Mouse (Mus musculus): ENCODE measurements at regions not wholly inside any gene's neighbourhood (a gene's known extent, or its start where the extent isn't known, plus 50 kb on each side); places are given as distances from the start of the nearest gene placed in this dataset.

GRCm38 (mm10) chr13:51930931-51931330 lies 84.5 kb downstream of the Gadd45g start:
- DNase-seq = no peak

- peak; percentile 63 for DNase-seq
These were observed 89.3 kb downstream of the Gadd45g start for GRCm38 (mm10) chr13:51935827-51936226.

- no peak for DNase-seq
These were observed 90.0 kb downstream of the Gadd45g start for GRCm38 (mm10) chr13:51936441-51936840.

GRCm38 (mm10) chr13:51937898-51938297 lies 91.4 kb downstream of the Gadd45g start:
- peak; percentile 45 for DNase-seq

- no peak for DNase-seq
These were observed 92.8 kb downstream of the Gadd45g start for GRCm38 (mm10) chr13:51939262-51939661.

- no peak for DNase-seq
These were observed 93.2 kb downstream of the Gadd45g start for GRCm38 (mm10) chr13:51939715-51940114.

- DNase-seq = no peak
These were observed 99.7 kb downstream of the Gadd45g start for GRCm38 (mm10) chr13:51946171-51946570.

GRCm38 (mm10) chr13:51948896-51949295 lies 102.4 kb downstream of the Gadd45g start:
- no peak for DNase-seq

GRCm38 (mm10) chr13:51951506-51952038 lies 105.1 kb downstream of the Gadd45g start:
- DNase-seq = no peak

GRCm38 (mm10) chr13:51953084-51953483 lies 106.6 kb downstream of the Gadd45g start:
- no peak for DNase-seq

- no peak for DNase-seq
These were observed 107.1 kb downstream of the Gadd45g start for GRCm38 (mm10) chr13:51953569-51953968.

GRCm38 (mm10) chr13:51957101-51957500 lies 110.6 kb downstream of the Gadd45g start:
- DNase-seq = no peak

- DNase-seq = peak; percentile 48
These were observed 113.1 kb downstream of the Gadd45g start for GRCm38 (mm10) chr13:51959591-51959990.

- no peak for DNase-seq
These were observed 113.8 kb downstream of the Gadd45g start for GRCm38 (mm10) chr13:51960262-51960661.

- DNase-seq = no peak
These were observed 115.7 kb downstream of the Gadd45g start for GRCm38 (mm10) chr13:51962191-51962611.

- no peak for DNase-seq
These were observed 116.2 kb downstream of the Gadd45g start for GRCm38 (mm10) chr13:51962676-51963075.

- peak; percentile 34 for DNase-seq
These were observed 117.5 kb downstream of the Gadd45g start for GRCm38 (mm10) chr13:51963966-51964365.

GRCm38 (mm10) chr13:51964416-51964815 lies 117.9 kb downstream of the Gadd45g start:
- DNase-seq = peak; percentile 59

GRCm38 (mm10) chr13:51964921-51965320 lies 118.4 kb downstream of the Gadd45g start:
- no peak for DNase-seq

GRCm38 (mm10) chr13:51968103-51968502 lies 121.6 kb downstream of the Gadd45g start:
- no peak for DNase-seq

GRCm38 (mm10) chr13:51968796-51969195 lies 122.3 kb downstream of the Gadd45g start:
- no peak for DNase-seq

- DNase-seq = peak; percentile 59
These were observed 123.6 kb downstream of the Gadd45g start for GRCm38 (mm10) chr13:51970051-51970450.

- DNase-seq = no peak
These were observed 126.3 kb downstream of the Gadd45g start for GRCm38 (mm10) chr13:51972656-51973310.

GRCm38 (mm10) chr13:51973461-51973860 lies 127.0 kb downstream of the Gadd45g start:
- no peak for DNase-seq

GRCm38 (mm10) chr13:51974101-51974500 lies 127.6 kb downstream of the Gadd45g start:
- DNase-seq = no peak

Data from thymus, postnatal 4 days (tissue).